Mouse (Mus musculus): Measurements from ENCODE around the gene Mpc1.

Gene Mpc1

GRCm38 (mm10) chr17:8282821-8283525 lies at the start of gene Mpc1:
Gene Mpc1 (plus strand): TSS chr17:8282904.
- DNase-seq (ENCODE audit: low spot score): peak; percentile 92

DNA sequence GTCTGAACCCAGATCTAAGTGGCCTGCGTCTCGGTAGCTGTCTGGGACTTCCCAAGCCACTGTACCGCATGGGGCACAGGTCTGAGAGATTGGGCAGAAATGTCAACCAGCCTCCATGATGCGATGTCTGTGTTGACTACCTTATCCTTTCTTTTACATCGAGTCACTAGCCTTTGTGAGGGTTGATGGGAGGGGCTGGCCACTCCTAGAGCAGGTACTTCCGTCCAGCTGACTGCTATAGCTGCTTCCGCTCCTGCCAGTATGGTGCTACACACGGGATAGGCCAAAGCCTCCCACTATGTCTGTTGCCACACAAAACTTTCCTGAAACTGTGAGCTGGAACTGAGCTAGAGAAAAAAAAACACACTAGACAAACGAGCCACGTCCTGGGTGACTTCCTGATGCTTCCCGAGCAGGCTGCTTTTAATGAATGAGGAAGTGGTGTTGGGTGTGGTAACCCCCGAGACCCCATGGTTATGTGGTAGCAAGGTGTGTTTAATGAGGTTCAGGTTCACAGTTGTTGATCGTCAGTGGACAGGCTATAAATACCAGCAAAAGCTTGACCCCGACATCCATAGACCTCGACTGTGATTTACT lies 49.0 kb upstream of the Mpc1 start:
- DNase-seq (ENCODE audit: low spot score): no peak

GRCm38 (mm10) chr17:8234537-8234936 lies 48.2 kb upstream of the Mpc1 start:
- no peak for DNase-seq (ENCODE audit: low spot score)

DNA sequence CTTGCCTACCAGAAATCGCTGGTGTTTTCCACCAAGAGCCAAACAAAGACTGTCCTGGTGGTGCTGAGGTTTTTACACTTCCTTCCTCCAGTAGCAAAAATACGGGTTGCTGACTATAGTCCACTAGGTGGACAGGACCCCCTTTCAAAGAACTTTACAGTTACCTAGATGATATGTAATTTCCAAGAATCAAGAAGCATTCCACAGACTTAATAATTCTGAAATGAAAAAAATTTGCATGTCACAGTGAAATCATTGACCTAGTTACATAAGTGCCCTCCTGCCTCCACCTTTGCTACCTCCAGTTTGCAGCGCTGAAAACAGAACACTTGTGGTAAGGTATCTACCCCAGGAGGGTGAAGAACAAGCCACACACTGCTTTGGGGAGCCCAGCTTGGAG lies 47.0 kb upstream of the Mpc1 start, which contains the start of gene Ccr6:
Gene Ccr6, plus strand, starts transcription at position 301 of the 400 bp plus-strand sequence.
- no peak for DNase-seq (ENCODE audit: low spot score)

DNA sequence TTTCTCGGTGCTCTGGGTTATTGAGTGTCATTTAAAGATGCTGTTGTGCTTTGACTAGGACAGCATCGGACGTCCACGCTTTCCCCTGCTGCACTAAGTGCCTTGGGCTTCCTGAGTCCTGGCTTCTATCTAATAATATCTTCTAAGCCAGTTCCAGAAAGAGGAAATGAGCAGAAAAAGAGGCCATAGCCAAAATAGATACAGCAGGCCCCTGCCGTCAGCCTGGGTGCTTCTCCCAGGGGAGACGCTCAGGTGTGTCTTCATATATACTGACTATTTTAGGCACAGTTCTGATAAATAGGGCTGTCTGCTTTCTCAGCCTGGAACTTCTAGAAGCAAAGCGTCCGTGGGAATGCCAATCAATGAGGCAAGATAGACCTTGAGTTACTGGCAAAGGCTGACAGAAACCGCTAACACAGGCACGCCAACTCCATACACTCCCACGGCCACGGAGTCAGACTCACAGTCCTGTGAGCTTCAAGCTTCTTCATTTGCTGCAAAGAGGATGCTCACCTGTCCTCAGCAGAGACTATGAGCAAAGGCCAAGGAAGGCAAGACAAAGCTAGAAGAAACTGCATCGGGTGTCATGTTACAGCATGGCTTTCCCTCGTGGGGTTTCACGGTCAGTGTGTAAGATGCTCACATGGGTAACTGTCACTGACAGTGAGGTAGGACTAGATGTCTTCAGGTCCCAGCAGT lies 44.5 kb upstream of the Mpc1 start:
- DNase-seq (ENCODE audit: low spot score): no peak

DNA sequence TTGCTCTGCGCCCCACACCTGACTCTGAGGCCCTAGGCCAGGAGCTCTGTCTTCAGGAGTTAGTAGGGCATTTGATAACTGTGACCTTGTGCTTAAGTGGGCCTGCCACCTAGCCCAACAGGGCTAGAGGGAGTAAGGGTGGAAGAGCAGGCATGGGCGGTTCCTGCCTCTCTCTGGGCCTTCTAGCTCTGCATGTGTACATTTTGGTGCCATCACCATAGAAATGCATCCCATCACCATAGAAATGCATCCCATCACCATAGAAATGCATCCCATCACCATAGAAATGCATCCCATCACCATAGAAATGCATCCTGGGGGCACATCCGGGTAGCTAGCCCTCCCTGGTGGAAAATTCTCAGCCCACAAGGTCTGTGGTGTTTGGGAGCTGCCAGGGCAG lies 43.1 kb upstream of the Mpc1 start:
- no peak for DNase-seq (ENCODE audit: low spot score)

GRCm38 (mm10) chr17:8240517-8240916 lies 42.2 kb upstream of the Mpc1 start:
- no peak for DNase-seq (ENCODE audit: low spot score)

- DNase-seq (ENCODE audit: low spot score): no peak
Measured at GRCm38 (mm10) chr17:8241645-8242044, 41.1 kb upstream of the Mpc1 start.

- no peak for DNase-seq (ENCODE audit: low spot score)
Measured at GRCm38 (mm10) chr17:8242186-8242585, 40.5 kb upstream of the Mpc1 start.

DNA sequence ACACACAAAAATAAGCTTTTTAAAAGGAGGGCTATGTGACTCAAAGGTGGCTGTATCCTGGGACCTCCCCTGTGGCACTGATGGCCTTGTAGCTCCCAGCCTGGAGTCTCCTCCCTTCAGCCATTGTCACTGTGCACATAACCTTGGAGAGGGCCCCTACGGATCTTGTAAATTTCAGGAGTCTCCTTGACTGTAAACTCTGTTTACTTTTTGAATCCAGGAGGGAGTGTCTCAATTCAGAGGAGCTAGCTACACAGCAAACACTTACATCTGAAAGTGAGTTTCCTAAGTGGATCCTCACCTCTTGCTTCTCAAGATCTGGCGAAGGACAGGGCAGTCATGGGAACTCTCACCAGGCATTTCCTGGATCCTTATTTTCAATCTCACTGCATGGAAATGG lies 38.6 kb upstream of the Mpc1 start:
- no peak for DNase-seq (ENCODE audit: low spot score)

- no peak for DNase-seq (ENCODE audit: low spot score)
Measured at GRCm38 (mm10) chr17:8246102-8246754, 36.5 kb upstream of the Mpc1 start.

DNA sequence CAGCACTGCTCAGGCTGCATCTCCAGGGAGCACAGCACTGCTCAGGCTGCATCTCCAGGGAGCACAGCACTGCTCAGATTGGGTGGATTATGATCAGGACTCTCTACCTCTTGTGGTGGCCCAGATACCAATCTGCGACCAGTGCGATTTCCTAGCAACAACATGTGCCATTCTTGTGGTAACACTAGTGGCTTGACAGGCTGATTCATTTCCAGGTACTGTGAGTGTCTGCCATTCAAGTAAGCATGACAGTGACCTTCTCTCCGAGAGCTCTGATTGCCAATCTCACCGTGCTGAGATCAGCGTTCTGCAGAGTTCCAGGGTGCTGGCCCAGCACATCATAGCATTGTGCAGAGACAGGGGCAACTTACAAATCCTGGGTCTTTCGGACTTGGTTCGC lies 31.0 kb upstream of the Mpc1 start:
- DNase-seq (ENCODE audit: low spot score): no peak

DNA sequence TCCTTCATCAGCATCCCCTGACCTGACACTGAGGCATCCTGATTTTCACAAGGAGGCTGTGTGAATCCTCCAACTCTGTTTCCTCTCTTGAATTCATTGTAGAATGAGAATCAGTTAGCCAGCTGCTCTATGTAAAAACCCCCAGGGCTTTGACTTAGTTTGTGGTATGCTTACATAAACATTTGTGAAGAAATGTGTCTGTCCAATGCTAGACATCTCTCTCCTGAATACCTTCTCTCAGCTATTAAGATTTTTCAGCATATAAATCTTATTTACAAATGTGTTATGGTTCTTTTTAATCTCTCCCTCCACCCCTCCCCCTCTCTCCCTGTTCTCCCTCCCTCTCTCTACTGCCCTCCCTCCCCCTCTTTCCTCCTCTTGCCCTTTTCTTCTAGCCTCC lies 28.4 kb upstream of the Mpc1 start:
- DNase-seq (ENCODE audit: low spot score): no peak

DNA sequence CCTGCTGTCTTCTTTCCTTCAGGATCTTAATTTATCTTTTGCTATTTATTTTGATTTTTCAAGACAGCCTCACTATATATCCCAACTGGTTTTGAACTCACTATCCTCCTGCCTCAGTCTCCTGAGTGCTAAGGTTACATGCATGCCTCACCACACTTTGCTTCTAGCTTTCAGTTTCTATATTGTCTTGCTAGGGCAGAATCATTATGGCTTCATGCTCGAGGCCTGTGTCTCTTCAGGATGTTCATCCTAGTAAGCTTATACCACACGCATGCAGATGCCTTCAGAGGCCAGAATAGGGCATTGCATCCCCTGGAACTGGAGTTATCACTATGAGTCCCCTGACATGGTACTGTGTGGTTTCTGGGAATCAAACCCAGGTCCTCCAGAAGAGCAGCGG lies 27.8 kb upstream of the Mpc1 start:
- DNase-seq (ENCODE audit: low spot score): no peak

- no peak for DNase-seq (ENCODE audit: low spot score)
Measured at GRCm38 (mm10) chr17:8255583-8255982, 27.1 kb upstream of the Mpc1 start.

DNA sequence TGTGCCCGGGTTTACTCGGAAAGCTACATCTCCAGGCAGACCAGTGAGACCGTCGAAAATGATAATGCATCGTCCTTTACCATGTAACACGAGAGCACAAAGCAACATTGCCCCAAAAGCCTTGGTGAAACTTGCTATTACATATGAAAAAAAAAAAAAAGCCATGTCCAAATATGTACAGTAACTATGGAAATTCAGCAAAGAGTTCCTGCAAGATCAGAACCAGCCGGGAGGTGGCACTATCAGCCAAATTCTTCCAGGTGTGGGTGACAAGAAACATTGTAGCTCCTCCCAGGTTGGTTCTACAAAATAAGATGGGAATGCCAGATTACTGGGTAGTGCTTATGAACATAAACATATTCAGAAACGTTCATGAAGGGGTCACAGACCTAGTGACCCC lies 25.7 kb upstream of the Mpc1 start:
- no peak for DNase-seq (ENCODE audit: low spot score)

DNA sequence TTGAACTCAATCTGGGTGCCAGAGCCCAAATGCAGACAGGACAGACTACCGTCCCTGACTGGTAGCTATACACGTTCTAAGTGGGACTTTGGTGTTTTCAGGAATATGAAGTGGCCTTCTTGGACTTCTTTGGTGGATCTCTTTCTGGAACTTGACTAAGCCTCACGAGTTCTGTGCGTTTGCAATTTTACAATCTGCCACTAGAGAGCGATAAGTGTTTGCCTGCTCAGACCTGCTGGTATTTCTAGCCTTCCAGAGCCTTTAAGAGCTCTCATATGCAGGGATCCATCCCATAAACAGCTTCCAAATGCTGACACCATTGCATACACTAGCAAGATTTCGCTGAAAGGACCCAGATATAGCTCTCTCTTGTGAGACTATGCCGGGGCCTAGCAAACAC lies 18.1 kb upstream of the Mpc1 start:
- DNase-seq (ENCODE audit: low spot score): peak; percentile 81

DNA sequence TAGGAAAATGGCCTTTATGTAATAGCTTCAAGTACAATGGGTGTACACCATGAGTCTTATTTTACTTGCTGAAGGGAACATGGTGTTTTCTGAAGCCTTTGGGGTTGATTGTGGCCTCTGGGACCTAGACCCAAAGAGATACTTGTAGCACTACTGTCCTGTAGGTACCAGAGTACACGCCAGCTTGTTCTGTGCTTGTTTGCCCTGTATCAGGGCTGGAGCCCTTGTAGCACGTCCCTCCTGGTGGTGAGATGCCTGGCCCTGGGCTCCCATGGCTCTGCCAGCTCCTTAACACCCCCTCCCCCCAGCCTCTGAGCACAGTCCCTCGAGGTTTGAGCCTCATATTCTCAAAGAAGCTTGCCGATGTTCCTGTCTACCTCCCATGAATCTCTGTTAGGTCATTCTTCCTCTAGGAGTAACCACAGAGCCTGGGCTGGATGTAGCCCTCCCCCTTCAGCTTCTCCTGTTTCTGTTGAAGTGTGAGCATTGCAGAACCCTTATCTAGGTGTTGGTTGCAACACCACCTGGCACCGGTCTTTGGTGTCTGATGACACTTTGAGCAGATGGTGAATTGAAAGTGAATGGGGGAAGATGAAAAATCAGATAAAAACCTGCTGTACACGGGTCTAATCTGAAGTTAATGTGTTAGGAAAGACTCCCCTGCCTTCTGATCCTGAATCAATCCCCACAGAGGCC lies 10.5 kb upstream of the Mpc1 start:
- no peak for DNase-seq (ENCODE audit: low spot score)

GRCm38 (mm10) chr17:8272951-8273350 lies 9.8 kb upstream of the Mpc1 start:
- no peak for DNase-seq (ENCODE audit: low spot score)

DNA sequence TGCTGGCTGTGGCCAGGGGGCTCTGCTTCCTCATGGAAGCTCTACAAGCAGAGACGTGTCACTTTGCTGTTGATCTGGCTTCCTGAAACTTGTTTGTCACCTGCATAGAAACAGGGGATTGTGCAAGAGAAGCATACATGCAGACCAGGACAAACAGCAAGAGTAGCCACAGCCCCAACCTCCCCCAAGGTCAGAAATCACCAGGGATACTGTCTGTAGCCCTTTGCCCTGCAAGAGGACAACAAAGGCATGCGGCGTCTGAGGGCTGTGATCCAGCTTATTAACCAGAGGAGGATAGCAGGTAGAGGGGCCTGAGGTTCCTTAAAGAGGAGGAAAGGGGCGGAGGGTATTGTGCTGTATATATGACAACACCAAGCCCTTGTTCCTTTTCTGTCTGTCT lies 6.6 kb upstream of the Mpc1 start:
- no peak for DNase-seq (ENCODE audit: low spot score)

GRCm38 (mm10) chr17:8276680-8277079 lies 6.0 kb upstream of the Mpc1 start:
- no peak for DNase-seq (ENCODE audit: low spot score)

- DNase-seq (ENCODE audit: low spot score): no peak
Measured at GRCm38 (mm10) chr17:8277266-8277665, 5.4 kb upstream of the Mpc1 start.

All from layer of hippocampus, adult 11-12 months (tissue).